Mouse (Mus musculus): ENCODE measurements around the gene Klf15. TPM values are rescaled to one million over a fixed set of nuclear protein-coding genes. Genes with fewer than 3 reads are reported as not detected.
A peak's percentile ranks its signal among the peaks of the same experiment; 100 is the strongest.

Klf15 gene
- polyA plus RNA-seq, 2 experiments, result 7.6 to 9.9 TPM

- no peak overlapping the region for H3K9ac ChIP-seq (replicated peaks)
- 63% methylated on average over 14 of the region's 14 CpGs for WGBS (ENCODE audit: insufficient replicate concordance)
Measured at GRCm38 (mm10) chr6:90429911-90430310, 32.5 kb upstream of the Klf15 start.

GRCm38 (mm10) chr6:90431487-90431886, 30.9 kb upstream of the Klf15 start:
- TF ChIP-seq CTCF (IDR thresholded peaks at IDR 0.05; ENCODE audit: low read depth) (no peak), EP300 (IDR thresholded peaks at IDR 0.05; ENCODE audit: low read depth) (no peak)
- Histone ChIP-seq H3K4me1 (replicated peaks; ENCODE audit: control insufficient read depth in 2 of 2, insufficient read depth in 2 of 2, low read length in 1 of 2) (peaks cover 0 to 2% of the 10 kb centered on the region in 2 experiments; a peak in 1 of 4 replicates), H3K27me3 (ENCODE audit: control insufficient read depth, insufficient read depth, low read length) (peaks cover 4% of the 10 kb centered on the region), H3K4me3 (ENCODE audit: insufficient read depth in 1 of 2, low read depth in 2 of 2, low read length in 2 of 2) (no peak overlapping the region), H3K9ac (replicated peaks) (no peak overlapping the region), H3K4me2 (ENCODE audit: low read depth) (no peak overlapping the region), H3K9me3 (ENCODE audit: control insufficient read depth, low read length) (no peaks in the 10 kb centered on the region), H3K27ac (no peak overlapping the region), H3K36me3 (replicated peaks; ENCODE audit: control insufficient read depth, insufficient read depth, low read depth) (no peaks in the 10 kb centered on the region)
- ATAC-seq (ENCODE audit: insufficient read depth) (no peak), DNase-seq (ENCODE audit: low read depth in 3 of 3, low spot score in 3 of 3) (no peak)
- 54% methylated on average over 2 of the region's 2 CpGs for WGBS (ENCODE audit: insufficient replicate concordance)

More at GRCm38 (mm10) chr6:90429911-90430310, 32.5 kb upstream of the Klf15 start:
- DNase-seq (ENCODE audit: low read depth in 3 of 3, low spot score in 3 of 3), result no peak
- H3K9me3 ChIP-seq (ENCODE audit: control insufficient read depth, low read length), result no peaks in the 10 kb centered on the region
- peaks cover 4% of the 10 kb centered on the region for H3K27me3 ChIP-seq (ENCODE audit: control insufficient read depth, insufficient read depth, low read length)
- H3K27ac ChIP-seq, result no peak overlapping the region
- H3K4me3 ChIP-seq (ENCODE audit: insufficient read depth in 1 of 2, low read depth in 2 of 2, low read length in 2 of 2), result no peak overlapping the region
- TF ChIP-seq CTCF (IDR thresholded peaks at IDR 0.05; ENCODE audit: low read depth) (no peak), EP300 (IDR thresholded peaks at IDR 0.05; ENCODE audit: low read depth) (no peak)
- ATAC-seq (ENCODE audit: insufficient read depth), result no peak
- H3K4me1 ChIP-seq (replicated peaks; ENCODE audit: control insufficient read depth in 2 of 2, insufficient read depth in 2 of 2, low read length in 1 of 2), result no peaks in the 10 kb centered on the region
- no peaks in the 10 kb centered on the region for H3K36me3 ChIP-seq (replicated peaks; ENCODE audit: control insufficient read depth, insufficient read depth, low read depth)
- no peak overlapping the region for H3K4me2 ChIP-seq (ENCODE audit: low read depth)

- Histone ChIP-seq H3K4me1 (replicated peaks; ENCODE audit: control insufficient read depth in 2 of 2, insufficient read depth in 2 of 2, low read length in 1 of 2) (peaks cover 0 to 5% of the 10 kb centered on the region in 2 experiments; a peak in 1 of 4 replicates), H3K4me2 (ENCODE audit: low read depth) (no peak overlapping the region), H3K27ac (no peak overlapping the region), H3K9me3 (ENCODE audit: control insufficient read depth, low read length) (no peaks in the 10 kb centered on the region), H3K27me3 (ENCODE audit: control insufficient read depth, insufficient read depth, low read length) (no peaks in the 10 kb centered on the region), H3K36me3 (replicated peaks; ENCODE audit: control insufficient read depth, insufficient read depth, low read depth) (no peaks in the 10 kb centered on the region), H3K4me3 (ENCODE audit: insufficient read depth in 1 of 2, low read depth in 2 of 2, low read length in 2 of 2) (no peak overlapping the region), H3K9ac (replicated peaks) (no peak overlapping the region)
- DNase-seq (ENCODE audit: low read depth in 3 of 3, low spot score in 3 of 3) (no peak), ATAC-seq (ENCODE audit: insufficient read depth) (peak; percentile 23)
- TF ChIP-seq CTCF (IDR thresholded peaks at IDR 0.05; ENCODE audit: low read depth) (no peak), EP300 (IDR thresholded peaks at IDR 0.05; ENCODE audit: low read depth) (no peak)
- 42% methylated on average over 3 of the region's 3 CpGs for WGBS (ENCODE audit: insufficient replicate concordance)
Measured at GRCm38 (mm10) chr6:90434687-90435086, 27.7 kb upstream of the Klf15 start.

- ATAC-seq (ENCODE audit: insufficient read depth) (peak; percentile 76), DNase-seq (ENCODE audit: low read depth in 3 of 3, low spot score in 3 of 3) (peak; percentile 28 to 29 (median 28))
- H3K9me3 ChIP-seq (ENCODE audit: control insufficient read depth, low read length), result no peaks in the 10 kb centered on the region
- TF ChIP-seq CTCF (IDR thresholded peaks at IDR 0.05; ENCODE audit: low read depth) (peak; percentile 78), EP300 (IDR thresholded peaks at IDR 0.05; ENCODE audit: low read depth) (0 out of 2 replicates have a peak, but pooled peaks have one; percentile 19)
- H3K4me3 ChIP-seq (ENCODE audit: insufficient read depth in 1 of 2, low read depth in 2 of 2, low read length in 2 of 2), result no peak overlapping the region
- 17% methylated on average over 11 of the region's 11 CpGs for WGBS (ENCODE audit: insufficient replicate concordance)
- no peak overlapping the region for H3K27ac ChIP-seq
- no peaks in the 10 kb centered on the region for H3K27me3 ChIP-seq (ENCODE audit: control insufficient read depth, insufficient read depth, low read length)
- no peaks in the 10 kb centered on the region for H3K36me3 ChIP-seq (replicated peaks; ENCODE audit: control insufficient read depth, insufficient read depth, low read depth)
- H3K9ac ChIP-seq (replicated peaks), result no peak overlapping the region
- H3K4me1 ChIP-seq (replicated peaks; ENCODE audit: control insufficient read depth in 2 of 2, insufficient read depth in 2 of 2, low read length in 1 of 2), result peaks cover 0 to 5% of the 10 kb centered on the region in 2 experiments; a peak in 1 of 4 replicates
- H3K4me2 ChIP-seq (ENCODE audit: low read depth), result no peak overlapping the region
Measured at GRCm38 (mm10) chr6:90435195-90435618, 27.2 kb upstream of the Klf15 start.

- Histone ChIP-seq H3K9me3 (ENCODE audit: control insufficient read depth, low read length) (no peaks in the 10 kb centered on the region), H3K4me2 (ENCODE audit: low read depth) (no peak overlapping the region), H3K9ac (replicated peaks) (no peak overlapping the region), H3K36me3 (replicated peaks; ENCODE audit: control insufficient read depth, insufficient read depth, low read depth) (no peaks in the 10 kb centered on the region), H3K27me3 (ENCODE audit: control insufficient read depth, insufficient read depth, low read length) (no peaks in the 10 kb centered on the region), H3K4me1 (replicated peaks; ENCODE audit: control insufficient read depth in 2 of 2, insufficient read depth in 2 of 2, low read length in 1 of 2) (peaks cover 0 to 5% of the 10 kb centered on the region in 2 experiments; a peak in 1 of 4 replicates), H3K27ac (no peak overlapping the region), H3K4me3 (ENCODE audit: insufficient read depth in 1 of 2, low read depth in 2 of 2, low read length in 2 of 2) (no peak overlapping the region)
- WGBS (ENCODE audit: insufficient replicate concordance), result 57% methylated on average over 10 of the region's 10 CpGs
- TF ChIP-seq EP300 (IDR thresholded peaks at IDR 0.05; ENCODE audit: low read depth), result no peak
- no peak for TF ChIP-seq CTCF (IDR thresholded peaks at IDR 0.05; ENCODE audit: low read depth)
- DNase-seq (ENCODE audit: low read depth in 3 of 3, low spot score in 3 of 3) (no peak), ATAC-seq (ENCODE audit: insufficient read depth) (no peak)
Measured at GRCm38 (mm10) chr6:90436192-90436907, 26.0 kb upstream of the Klf15 start.

Measured in liver, embryonic 14.5 days (tissue).